Mouse (Mus musculus) hindbrain, postnatal 0 days (tissue): ENCODE measurements at regions not wholly inside any gene's neighbourhood (a gene's known extent, or its start where the extent isn't known, plus 50 kb on each side); places are given as distances from the start of the nearest gene placed in this dataset.
A peak's percentile ranks its signal among the peaks of the same experiment; 100 is the strongest.

Source experiments
- ATAC-seq: fragments of 200-750 bp; cut with Nextera tagmentation; 2 replicates; pipeline ENCODE4 v1.8.0; 2017; ENCODE audit warnings: mild to moderate bottlenecking, moderate TSS enrichment, moderate library complexity
- DNase-seq: peaks from one replicate; pipeline ENCODE4 v3.0.0-alpha.2; 2015; ENCODE audit warnings: low spot score
- H3K27ac ChIP-seq: fragments of 300-500 bp; sonication (generic); 2 replicates; pipeline ENCODE4 v1.5.1; 2014; ENCODE audit warnings: mild to moderate bottlenecking
- H3K27me3 ChIP-seq: fragments of 300-500 bp; sonication (generic); 2 replicates; pipeline ENCODE4 v1.6.1; 2014; ENCODE audit warnings: low read length, mixed read lengths; ENCODE audit not compliant: insufficient read depth
- H3K36me3 ChIP-seq: fragments of 300-500 bp; sonication (generic); 2 replicates; pipeline ENCODE4 v1.6.1; 2014; ENCODE audit warnings: low read length, mixed read lengths; ENCODE audit not compliant: insufficient read depth
- H3K4me1 ChIP-seq: fragments of 300-500 bp; sonication (generic); 2 replicates; pipeline ENCODE4 v1.6.1; 2014; ENCODE audit warnings: antibody characterized with exemption, low read length, mixed read lengths; ENCODE audit not compliant: insufficient read depth
- H3K4me2 ChIP-seq: fragments of 300-500 bp; sonication (generic); 2 replicates; pipeline ENCODE4 v1.6.1; 2014; ENCODE audit warnings: low read depth, mild to moderate bottlenecking, low read length, moderate library complexity, mixed read lengths
- H3K4me3 ChIP-seq: fragments of 300-500 bp; sonication (generic); 2 replicates; pipeline ENCODE4 v1.5.1; 2014; ENCODE audit warnings: low read length
- H3K9ac ChIP-seq: fragments of 300-500 bp; sonication (generic); replicated peaks from 2 replicates; pipeline ENCODE4 v1.6.1; 2014; ENCODE audit warnings: mild to moderate bottlenecking, low read length, moderate library complexity, mixed read lengths
- H3K9me3 ChIP-seq: fragments of 300-500 bp; sonication (generic); 2 replicates; pipeline ENCODE4 v1.6.1; 2016; ENCODE audit warnings: low read length, mixed read lengths
- CTCF ChIP-seq: IDR thresholded peaks from 2 replicates; pipeline ENCODE4 v1.5.1; 2016; ENCODE audit warnings: antibody characterized with exemption, control low read depth, low read depth
- WGBS: fragments of 180-500 bp; shearing (Covaris S2); extraction: QIAGEN DNeasy Blood & Tissue Kit; methylation state at CpG from one replicate; pipeline ENCODE4 v1.1.7; 2014; 5-methylcytosine and 5-hydroxymethylcytosine counted together

GRCm38 (mm10) chr13:107362806-107363687, 341.1 kb upstream of the Kif2a start:
- Histone ChIP-seq H3K4me1 (no peaks in the 10 kb centered on the region), H3K9me3 (no peaks in the 10 kb centered on the region), H3K27ac (peak overlapping the region; percentile 22; the same call in 1 of the 2 replicates), H3K27me3 (no peaks in the 10 kb centered on the region), H3K4me3 (no peak overlapping the region), H3K4me2 (no peak overlapping the region), H3K36me3 (no peaks in the 10 kb centered on the region), H3K9ac (no peak overlapping the region)
- peak; percentile 51 for DNase-seq
- TF ChIP-seq CTCF, result no peak
- WGBS, result 61% methylated on average over 8 of the region's 8 CpGs
- 0 out of 2 replicates have a peak, but pooled peaks have one; percentile 32 for ATAC-seq

DNA sequence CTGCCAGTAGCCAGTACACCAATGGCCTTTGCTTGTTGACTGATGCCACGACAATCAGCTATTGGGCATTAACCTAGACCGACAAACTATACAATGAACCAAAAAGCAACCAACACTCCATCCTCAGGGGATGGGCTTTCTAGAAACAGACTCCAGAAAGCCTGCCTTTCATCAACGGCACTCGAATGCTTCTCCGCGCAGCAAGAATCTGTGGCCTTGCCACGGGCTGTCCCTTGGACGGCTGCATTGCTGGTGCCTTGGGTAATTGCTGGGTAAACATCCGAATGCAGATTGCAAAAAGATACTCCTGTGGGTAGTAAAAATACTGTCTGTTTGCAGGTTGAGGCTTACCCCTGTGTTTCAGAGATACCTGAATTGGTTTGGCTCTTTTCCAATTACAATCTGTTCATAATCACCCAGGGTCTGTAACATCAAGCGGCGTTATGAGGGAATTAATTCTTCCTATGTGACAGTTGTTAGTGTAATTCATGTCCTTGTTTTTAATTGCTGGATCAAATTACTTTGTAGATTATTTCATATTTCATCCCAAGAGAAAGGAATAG, 319.0 kb upstream of the Kif2a start:
- Histone ChIP-seq H3K4me2 (no peak overlapping the region), H3K9me3 (no peaks in the 10 kb centered on the region), H3K4me1 (no peaks in the 10 kb centered on the region), H3K9ac (no peak overlapping the region), H3K27me3 (no peaks in the 10 kb centered on the region), H3K36me3 (no peaks in the 10 kb centered on the region), H3K4me3 (no peak overlapping the region), H3K27ac (no peak overlapping the region)
- peak; percentile 45 for DNase-seq
- WGBS, result 72% methylated on average over 11 of the region's 11 CpGs
- TF ChIP-seq CTCF, result no peak
- ATAC-seq, result no peak

DNA sequence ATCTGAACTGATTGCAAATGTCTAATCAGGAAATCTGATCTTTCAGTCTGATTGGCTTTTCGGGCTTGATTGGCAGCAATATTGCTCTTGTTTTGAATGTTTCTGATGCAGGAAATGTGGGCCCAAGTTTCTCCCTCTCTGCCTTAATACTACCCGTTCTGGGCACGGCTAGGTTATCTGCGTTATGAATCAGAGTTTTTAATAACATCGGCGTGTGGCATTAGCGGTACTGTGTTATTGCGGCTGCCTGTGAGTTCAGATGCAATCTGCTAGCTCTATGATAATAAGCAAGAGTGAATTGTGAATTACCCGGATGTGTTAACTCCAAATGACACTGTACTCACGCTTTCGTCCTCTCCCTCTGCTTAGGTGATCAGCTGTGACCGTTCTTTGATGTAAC, 316.2 kb upstream of the Kif2a start:
- H3K9ac ChIP-seq, result no peak overlapping the region
- DNase-seq (no peak), ATAC-seq (no peak)
- TF ChIP-seq CTCF, result no peak
- no peak overlapping the region for H3K27ac ChIP-seq
- H3K4me2 ChIP-seq, result no peak overlapping the region
- no peaks in the 10 kb centered on the region for H3K9me3 ChIP-seq
- no peak overlapping the region for H3K4me3 ChIP-seq
- no peaks in the 10 kb centered on the region for H3K27me3 ChIP-seq
- H3K4me1 ChIP-seq, result no peaks in the 10 kb centered on the region
- 77% methylated on average over 12 of the region's 12 CpGs for WGBS
- H3K36me3 ChIP-seq, result no peaks in the 10 kb centered on the region

GRCm38 (mm10) chr13:107337111-107337510, 315.2 kb upstream of the Kif2a start:
- no peak for ATAC-seq
- Histone ChIP-seq H3K4me3 (no peak overlapping the region), H3K27me3 (no peaks in the 10 kb centered on the region), H3K36me3 (no peaks in the 10 kb centered on the region), H3K9me3 (no peaks in the 10 kb centered on the region), H3K27ac (no peak overlapping the region), H3K9ac (0 out of 2 replicates have a peak overlapping the region, but pooled peaks have one; percentile 15), H3K4me1 (no peaks in the 10 kb centered on the region), H3K4me2 (peak overlapping the region; percentile 14; the same call in 1 of the 2 replicates)
- DNase-seq, result no peak
- 63% methylated on average over 10 of the region's 10 CpGs for WGBS
- no peak for TF ChIP-seq CTCF

DNA sequence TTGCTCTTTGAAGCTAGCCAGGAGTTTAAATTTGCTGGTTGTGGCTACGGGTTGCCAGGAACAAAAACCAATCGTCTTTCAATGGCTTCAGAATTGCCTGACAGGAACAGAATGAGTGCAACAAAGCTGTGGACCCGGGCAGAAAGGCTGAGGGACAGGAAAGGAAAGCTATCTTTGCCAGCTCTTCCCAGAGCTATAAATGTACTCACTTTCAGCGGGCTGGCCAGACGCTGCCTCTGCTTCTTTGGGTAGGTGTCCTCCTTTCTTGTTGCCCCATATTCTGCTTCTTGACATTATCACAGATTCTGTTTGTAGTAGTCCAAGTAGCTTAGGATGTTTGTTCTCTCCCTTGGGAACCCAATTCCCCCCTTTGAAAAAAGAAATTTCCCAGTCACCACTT, 307.4 kb upstream of the Kif2a start:
- ATAC-seq (no peak), DNase-seq (no peak)
- TF ChIP-seq CTCF, result no peak
- no peak overlapping the region for H3K27ac ChIP-seq
- no peaks in the 10 kb centered on the region for H3K36me3 ChIP-seq
- H3K9me3 ChIP-seq, result no peaks in the 10 kb centered on the region
- no peak overlapping the region for H3K4me2 ChIP-seq
- no peak overlapping the region for H3K9ac ChIP-seq
- H3K27me3 ChIP-seq, result no peaks in the 10 kb centered on the region
- no peak overlapping the region for H3K4me3 ChIP-seq
- H3K4me1 ChIP-seq, result no peaks in the 10 kb centered on the region
- WGBS, result 60% methylated on average over 5 of the region's 5 CpGs

- Histone ChIP-seq H3K4me2 (no peak overlapping the region), H3K36me3 (no peaks in the 10 kb centered on the region), H3K9ac (no peak overlapping the region), H3K27ac (no peak overlapping the region), H3K9me3 (no peaks in the 10 kb centered on the region), H3K4me1 (no peaks in the 10 kb centered on the region), H3K27me3 (no peaks in the 10 kb centered on the region), H3K4me3 (no peak overlapping the region)
- WGBS, result 58% methylated on average over 3 of the region's 3 CpGs
- ATAC-seq (peak; percentile 59; the same call in 1 of the 2 replicates), DNase-seq (peak; percentile 77)
- peak; percentile 95 for TF ChIP-seq CTCF
Measured at GRCm38 (mm10) chr13:107325707-107326495, 304.0 kb upstream of the Kif2a start.
